Mouse (Mus musculus) intestine, embryonic 15.5 days (tissue): ENCODE results near the gene Ebf3. TPM values are rescaled to one million over a fixed set of nuclear protein-coding genes. Genes with fewer than 3 reads are reported as not detected.

ENCODE experiments used
- ATAC-seq: fragments of 200-750 bp; cut with Nextera tagmentation; 2 replicates; pipeline ENCODE4 v1.8.0; 2017; ENCODE audit warnings: moderate TSS enrichment, moderate library complexity
- H3K27ac ChIP-seq: fragments of 300-500 bp; sonication (generic); 2 replicates; pipeline ENCODE4 v1.5.1; 2015; ENCODE audit warnings: mild to moderate bottlenecking, inconsistent platforms
- H3K27me3 ChIP-seq: fragments of 300-500 bp; sonication (generic); replicated peaks from 2 replicates; pipeline ENCODE4 v1.6.1; 2015; ENCODE audit warnings: inconsistent platforms
- H3K36me3 ChIP-seq: fragments of 300-500 bp; sonication (generic); 2 replicates; pipeline ENCODE4 v1.6.1; 2015; ENCODE audit warnings: inconsistent platforms
- H3K4me1 ChIP-seq: fragments of 300-500 bp; sonication (generic); replicated peaks from 2 replicates; pipeline ENCODE4 v1.6.1; 2015; ENCODE audit warnings: inconsistent platforms
- H3K4me2 ChIP-seq: fragments of 300-500 bp; sonication (generic); replicated peaks from 2 replicates; pipeline ENCODE4 v1.6.1; 2015; ENCODE audit warnings: mild to moderate bottlenecking, inconsistent platforms
- H3K4me3 ChIP-seq: fragments of 300-500 bp; sonication (generic); replicated peaks from 2 replicates; pipeline ENCODE4 v1.5.1; 2015; ENCODE audit warnings: inconsistent platforms
- H3K9ac ChIP-seq: fragments of 300-500 bp; sonication (generic); 2 replicates; pipeline ENCODE4 v1.6.1; 2015; ENCODE audit warnings: inconsistent platforms
- H3K9me3 ChIP-seq: fragments of 300-500 bp; sonication (generic); 2 replicates; pipeline ENCODE4 v1.6.1; 2016; ENCODE audit warnings: inconsistent platforms
- WGBS: fragments of 180-500 bp; shearing (Covaris S2); methylation state at CpG from one replicate; pipeline ENCODE4 v1.1.7; 2015; 5-methylcytosine and 5-hydroxymethylcytosine counted together
- polyA plus RNA-seq: library from polyadenylated mRNA; unstranded; fragments of >200 nt; fragmentation: Nextera tagmentation; extraction: Ambion mirVana; gene quantifications from 2 replicates; pipeline ENCODE4 v1.2.1, GENCODE M21; 2015

Ebf3 gene
- polyA plus RNA-seq, 1 experiment from 2014 or later: 1.3 TPM

DNA sequence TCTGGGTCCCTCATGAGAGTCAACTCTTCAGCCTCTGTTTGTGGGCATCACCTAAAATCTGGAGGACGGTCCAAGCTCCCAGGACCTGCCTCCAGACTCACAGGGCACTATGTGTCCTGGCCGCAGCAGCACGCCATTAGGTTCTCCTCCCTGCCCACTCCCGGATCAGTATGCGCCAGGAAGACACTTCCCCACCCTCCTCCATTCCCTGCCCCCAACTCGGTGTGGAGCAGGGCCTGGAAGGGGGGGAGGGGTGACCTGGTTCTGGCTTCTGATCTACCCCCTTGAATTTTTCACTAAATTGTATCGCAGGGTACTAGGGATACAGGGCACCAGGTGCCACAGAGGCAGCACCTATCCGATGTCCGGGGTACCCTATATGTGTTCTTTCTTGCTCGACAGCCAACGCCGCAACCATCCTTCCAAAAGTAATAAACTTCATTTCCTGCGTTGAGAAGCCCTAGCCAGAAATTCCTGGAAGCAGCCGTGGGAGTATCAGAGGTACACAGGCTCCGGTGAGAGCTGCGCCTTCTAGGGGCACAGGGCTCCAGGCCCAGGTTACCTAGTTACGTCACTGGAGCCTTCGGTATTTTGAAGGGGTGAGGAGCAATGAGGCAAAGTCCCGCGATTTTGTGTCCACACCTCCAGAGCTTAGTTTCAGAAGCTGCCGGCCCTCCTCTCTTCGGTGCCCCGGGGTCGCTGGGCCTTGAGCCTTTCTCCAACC, 3.6 kb upstream of the Ebf3 start:
- no peak for ATAC-seq
- H3K4me3 ChIP-seq: 0 out of 2 replicates have a peak overlapping the region, but pooled peaks have one; percentile 9
- no peaks in the 10 kb centered on the region for H3K36me3 ChIP-seq
- peaks cover 97% of the 10 kb centered on the region for H3K27me3 ChIP-seq
- H3K4me1 ChIP-seq: peaks cover 50% of the 10 kb centered on the region
- 2% methylated on average over 24 of the region's 24 CpGs for WGBS
- H3K4me2 ChIP-seq: peak overlapping the region; percentile 38
- no peak overlapping the region for H3K9ac ChIP-seq
- no peaks in the 10 kb centered on the region for H3K9me3 ChIP-seq
- no peak overlapping the region for H3K27ac ChIP-seq

GRCm38 (mm10) chr7:137316926-137317658, 2.8 kb upstream of the Ebf3 start:
- WGBS: under 1% methylated on average over 39 of the region's 39 CpGs
- Histone ChIP-seq H3K4me3 (peak overlapping the region; percentile 9; the same call in 1 of the 2 replicates), H3K36me3 (no peaks in the 10 kb centered on the region), H3K9me3 (no peaks in the 10 kb centered on the region), H3K27ac (no peak overlapping the region), H3K27me3 (peaks cover 91% of the 10 kb centered on the region), H3K4me2 (peak overlapping the region; percentile 38), H3K9ac (no peak overlapping the region), H3K4me1 (peaks cover 43% of the 10 kb centered on the region)
- no peak for ATAC-seq

DNA sequence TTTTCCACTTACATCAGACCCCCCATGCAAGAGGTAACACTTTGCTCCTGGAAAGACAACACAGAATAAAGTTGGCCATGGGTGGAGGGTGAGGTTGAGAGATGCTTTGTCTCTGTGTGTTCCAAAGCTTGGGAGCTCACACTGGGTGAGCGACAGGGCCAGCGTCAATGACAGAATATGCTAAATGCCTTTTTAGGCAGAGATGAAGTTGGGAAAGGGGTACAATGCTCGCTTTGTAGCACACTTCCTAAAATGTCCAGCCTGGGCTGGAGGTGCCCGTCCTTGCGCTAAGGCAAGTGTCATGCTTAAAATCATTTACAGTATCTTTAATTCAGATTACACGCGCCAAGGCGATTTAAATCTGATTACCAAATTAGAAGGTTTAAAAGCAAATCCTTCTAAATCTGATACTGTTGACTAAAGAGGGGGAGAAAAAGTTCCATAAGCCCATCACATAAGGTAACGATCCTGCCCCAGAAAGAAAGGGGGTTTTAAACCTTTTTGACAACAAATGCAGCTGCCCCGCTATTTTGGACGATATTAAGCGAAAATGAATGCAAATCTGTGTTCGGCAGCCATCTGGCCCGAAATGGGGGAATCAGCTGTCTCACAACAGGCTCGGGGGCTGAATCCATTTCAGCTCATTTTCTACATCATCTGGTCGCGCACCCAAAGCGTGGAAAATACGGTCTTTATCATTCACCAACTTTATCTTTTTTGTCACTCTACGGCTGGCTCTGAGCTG, 2.1 kb upstream of the Ebf3 start:
- Histone ChIP-seq H3K9me3 (no peaks in the 10 kb centered on the region), H3K27me3 (peaks cover 89% of the 10 kb centered on the region), H3K27ac (no peak overlapping the region), H3K4me2 (peak overlapping the region; percentile 38; the same call in 1 of the 2 replicates), H3K36me3 (no peaks in the 10 kb centered on the region), H3K9ac (no peak overlapping the region), H3K4me3 (no peak overlapping the region), H3K4me1 (peaks cover 41% of the 10 kb centered on the region)
- WGBS: 4% methylated on average over 20 of the region's 20 CpGs
- ATAC-seq: no peak

DNA sequence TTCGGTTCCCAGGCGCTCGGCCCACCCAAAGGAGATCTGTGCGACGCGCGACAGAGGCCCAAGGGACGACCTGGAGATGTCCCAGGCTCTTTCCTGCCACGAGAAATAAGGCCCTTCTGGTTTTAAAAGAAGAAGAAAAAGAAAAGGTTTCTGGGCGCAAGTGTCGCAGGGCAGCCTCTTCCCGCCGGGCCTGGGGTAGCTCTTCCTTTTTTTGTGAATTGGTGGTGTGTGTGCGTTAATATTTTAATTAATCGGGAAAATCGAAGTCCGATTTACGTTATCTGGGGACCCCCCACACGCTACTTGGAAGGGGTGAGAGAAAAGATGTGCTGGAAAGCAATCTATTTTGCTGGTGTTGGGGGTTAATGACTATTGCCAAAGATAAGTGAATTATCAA, 1.3 kb upstream of the Ebf3 start:
- Histone ChIP-seq H3K4me3 (peak overlapping the region; percentile 59), H3K27ac (no peak overlapping the region), H3K9ac (no peak overlapping the region), H3K36me3 (no peaks in the 10 kb centered on the region), H3K4me1 (peaks cover 37% of the 10 kb centered on the region), H3K27me3 (peaks cover 84% of the 10 kb centered on the region), H3K9me3 (no peaks in the 10 kb centered on the region), H3K4me2 (peak overlapping the region; percentile 97)
- WGBS: 2% methylated on average over 19 of the region's 19 CpGs
- no peak for ATAC-seq

DNA sequence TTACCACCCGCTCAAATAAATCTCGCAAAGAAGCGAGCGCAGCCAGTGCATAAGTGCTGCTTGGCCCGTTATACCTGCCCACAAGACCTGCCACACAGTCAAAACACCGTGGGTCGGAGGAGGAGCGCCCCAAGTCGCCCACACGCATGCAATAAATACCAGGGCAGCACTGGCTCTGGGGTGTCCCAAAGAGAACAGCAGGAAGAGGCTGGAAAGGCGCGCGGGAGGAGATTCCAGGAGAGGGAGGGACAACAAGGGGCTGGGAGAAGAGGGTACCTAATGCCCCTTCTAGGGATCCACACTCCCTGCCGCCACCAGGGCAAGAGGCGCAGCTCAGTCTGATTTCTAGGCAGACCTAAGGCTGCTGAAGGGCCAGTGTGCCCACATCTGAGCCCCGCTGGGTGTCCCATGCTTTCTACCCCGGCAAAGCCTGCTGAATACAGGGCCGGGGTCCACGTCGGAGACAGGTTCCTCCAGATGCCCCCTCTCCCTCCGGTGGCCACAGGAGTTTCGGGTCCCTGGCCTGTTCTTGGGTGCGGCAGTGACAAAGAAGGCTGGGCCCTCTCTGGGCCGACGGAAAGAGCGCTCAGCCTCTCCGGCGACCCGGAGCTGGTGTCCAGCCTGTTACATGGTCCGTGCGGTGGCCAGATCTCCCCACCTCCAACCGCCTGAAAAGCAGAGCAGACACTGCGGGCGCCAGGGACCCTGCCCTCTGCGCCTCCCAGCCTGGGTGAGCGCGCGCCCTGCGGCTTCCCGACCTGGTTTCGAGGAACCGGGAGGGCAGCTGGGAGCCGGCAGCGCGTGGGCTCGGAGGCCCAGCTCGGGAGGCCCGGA, 682 bp upstream of the Ebf3 start:
- ATAC-seq: peak; percentile 15; the same call in 1 of the 2 replicates
- Histone ChIP-seq H3K4me1 (peaks cover 43% of the 10 kb centered on the region), H3K4me3 (peak overlapping the region; percentile 59), H3K4me2 (peak overlapping the region; percentile 97), H3K9me3 (no peaks in the 10 kb centered on the region), H3K27me3 (peaks cover 84% of the 10 kb centered on the region), H3K36me3 (no peaks in the 10 kb centered on the region), H3K27ac (no peak overlapping the region), H3K9ac (no peak overlapping the region)
- WGBS: 1% methylated on average over 48 of the region's 48 CpGs

DNA sequence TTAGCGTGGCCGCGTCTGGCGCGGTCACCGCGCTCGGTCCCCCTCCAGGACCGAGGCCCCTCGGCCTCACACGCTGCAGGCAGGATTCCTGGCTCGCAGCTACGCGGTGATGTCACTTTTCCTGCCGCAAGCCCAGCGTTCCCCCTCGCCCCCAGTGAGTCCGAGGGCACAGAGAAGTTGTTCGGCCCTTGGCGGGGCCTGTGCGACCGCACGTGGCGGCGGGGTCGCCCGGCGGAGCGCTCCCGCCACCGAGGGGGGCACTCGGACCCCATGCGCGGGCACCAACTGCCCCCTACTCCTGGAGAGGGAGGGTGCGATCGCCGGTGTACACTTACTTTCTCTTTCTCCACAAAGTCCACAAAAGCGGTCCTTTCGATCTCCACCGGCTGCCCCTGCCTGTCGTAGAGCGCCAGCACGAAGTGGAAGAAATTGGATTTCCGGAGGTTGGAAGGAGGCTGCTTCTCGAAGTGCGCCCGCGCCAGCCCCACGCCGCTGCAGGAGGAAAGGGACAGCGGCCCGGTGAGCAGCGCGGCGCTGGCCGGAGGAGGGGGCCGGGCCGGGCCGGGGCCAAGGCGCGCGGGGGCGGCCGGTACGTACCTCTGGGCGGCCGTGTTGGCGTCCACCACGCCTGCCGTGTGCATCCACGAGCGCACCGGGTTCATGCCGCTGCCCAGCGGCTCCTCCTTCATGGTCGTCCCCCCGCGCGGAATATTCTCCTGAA, 902 bp downstream of the Ebf3 start:
- Histone ChIP-seq H3K27me3 (peaks cover 84% of the 10 kb centered on the region), H3K9me3 (no peaks in the 10 kb centered on the region), H3K4me2 (peak overlapping the region; percentile 97), H3K4me3 (peak overlapping the region; percentile 59), H3K36me3 (no peaks in the 10 kb centered on the region), H3K4me1 (peaks cover 46% of the 10 kb centered on the region), H3K27ac (0 out of 2 replicates have a peak overlapping the region, but pooled peaks have one; percentile 14), H3K9ac (peak overlapping the region; percentile 56)
- ATAC-seq: peak; percentile 8; the same call in 1 of the 2 replicates
- WGBS: under 1% methylated on average over 78 of the region's 79 CpGs

GRCm38 (mm10) chr7:137312933-137313182, 1.4 kb downstream of the Ebf3 start:
- Histone ChIP-seq H3K27me3 (peaks cover 82% of the 10 kb centered on the region), H3K4me2 (peak overlapping the region; percentile 97), H3K9ac (peak overlapping the region; percentile 56), H3K4me3 (peak overlapping the region; percentile 59), H3K4me1 (peaks cover 46% of the 10 kb centered on the region), H3K36me3 (no peaks in the 10 kb centered on the region), H3K9me3 (no peaks in the 10 kb centered on the region), H3K27ac (no peak overlapping the region)
- no peak for ATAC-seq
- WGBS: 2% methylated on average over 10 of the region's 10 CpGs

DNA sequence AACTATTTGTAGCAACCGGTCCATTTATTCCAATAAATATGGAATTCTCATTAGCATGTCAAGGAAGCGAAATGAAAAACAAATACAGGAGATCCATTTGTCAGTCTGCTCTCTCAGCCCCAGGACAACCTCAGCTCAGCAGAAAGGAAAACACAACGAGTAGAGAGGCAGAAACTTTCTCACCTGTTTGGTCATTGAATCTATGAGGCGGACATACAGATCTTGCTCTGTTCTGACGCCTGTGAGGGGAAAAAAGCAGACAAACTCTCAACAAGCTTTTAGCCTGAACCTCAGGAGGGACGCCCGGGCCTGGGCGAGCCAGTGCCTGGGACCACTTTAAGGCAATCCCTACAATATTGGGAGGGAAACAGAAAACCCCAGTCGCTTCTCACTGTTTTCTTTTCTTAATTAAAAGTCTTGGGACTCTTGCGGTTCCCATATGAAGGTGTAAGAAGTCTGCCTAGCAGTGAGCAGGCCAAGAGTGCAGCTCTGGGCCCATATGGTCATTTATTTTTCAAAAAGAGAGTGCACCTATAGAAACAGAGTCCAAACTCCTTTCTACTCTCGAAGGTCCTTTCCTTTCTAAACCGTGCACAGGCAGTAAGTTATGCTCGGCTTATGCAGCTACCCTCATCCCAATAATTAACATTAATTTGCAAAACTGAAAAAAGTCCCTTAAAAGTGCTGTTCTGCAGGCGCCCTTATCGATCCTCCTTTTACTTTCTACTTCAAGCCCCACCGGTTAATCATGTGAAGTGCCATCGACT, 1.9 kb downstream of the Ebf3 start:
- Histone ChIP-seq H3K9ac (peak overlapping the region; percentile 56; the same call in 1 of the 2 replicates), H3K36me3 (no peaks in the 10 kb centered on the region), H3K4me2 (peak overlapping the region; percentile 97), H3K27ac (no peak overlapping the region), H3K27me3 (peaks cover 80% of the 10 kb centered on the region), H3K4me1 (peaks cover 46% of the 10 kb centered on the region), H3K9me3 (no peaks in the 10 kb centered on the region), H3K4me3 (peak overlapping the region; percentile 59)
- no peak for ATAC-seq
- WGBS: 9% methylated on average over 17 of the region's 17 CpGs

GRCm38 (mm10) chr7:137311341-137312110, 2.7 kb downstream of the Ebf3 start:
- peaks cover 77% of the 10 kb centered on the region for H3K27me3 ChIP-seq
- no peaks in the 10 kb centered on the region for H3K9me3 ChIP-seq
- H3K27ac ChIP-seq: no peak overlapping the region
- 11% methylated on average over 8 of the region's 8 CpGs for WGBS
- H3K4me1 ChIP-seq: peaks cover 37% of the 10 kb centered on the region
- no peak overlapping the region for H3K9ac ChIP-seq
- H3K36me3 ChIP-seq: no peaks in the 10 kb centered on the region
- no peak for ATAC-seq
- peak overlapping the region; percentile 63; the same call in 1 of the 2 replicates for H3K4me2 ChIP-seq
- no peak overlapping the region for H3K4me3 ChIP-seq

GRCm38 (mm10) chr7:137310876-137311275, 3.4 kb downstream of the Ebf3 start:
- Histone ChIP-seq H3K27ac (no peak overlapping the region), H3K4me1 (peaks cover 37% of the 10 kb centered on the region), H3K9me3 (no peaks in the 10 kb centered on the region), H3K27me3 (peaks cover 76% of the 10 kb centered on the region), H3K9ac (no peak overlapping the region), H3K4me3 (no peak overlapping the region), H3K36me3 (no peaks in the 10 kb centered on the region), H3K4me2 (peak overlapping the region; percentile 63)
- ATAC-seq: no peak
- WGBS: 7% methylated on average over 11 of the region's 11 CpGs
